Mouse (Mus musculus) heart, postnatal 4 days (tissue): ENCODE results near the gene Kdm4c. TPM values are rescaled to one million over a fixed set of nuclear protein-coding genes. Genes with fewer than 3 reads are reported as not detected.
A peak's percentile ranks its signal among the peaks of the same experiment; 100 is the strongest.
"Not testable (repeated sequence)": the region's sequence is repeated elsewhere in the genome, so short reads cannot be mapped to it uniquely, and the experiment has no call there.

ENCODE experiments used
- DNase-seq: peaks from one replicate; pipeline ENCODE4 v3.0.0; 2021
- total RNA-seq, 2 experiments: library from RNA; stranded (reverse); gene quantifications; 2 replicates each; pipeline ENCODE4 v1.2.3; 2021

The Kdm4c gene
- total RNA-seq = 10 to 100 TPM; 14.6 to 15.3 TPM

DNA sequence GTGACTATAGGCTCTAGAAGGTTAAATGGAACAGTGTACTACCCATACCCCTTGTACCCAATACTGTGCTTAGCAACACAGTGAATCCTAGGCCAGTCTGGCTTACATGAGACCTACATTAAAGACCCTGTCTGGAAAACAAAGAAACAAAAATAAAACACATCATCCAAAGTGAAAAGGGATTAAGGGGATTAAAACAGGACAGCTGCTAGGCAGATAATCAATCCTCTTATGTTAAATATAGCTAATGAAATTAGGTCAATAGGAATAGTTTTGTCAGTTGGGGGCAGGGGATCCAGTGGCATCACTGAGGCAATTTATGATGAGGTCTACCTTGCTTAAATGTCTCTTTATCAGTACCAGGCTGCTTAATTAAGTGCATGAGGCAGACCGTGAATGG, at the start of gene Kdm4c:
TSS of gene Kdm4c (plus strand) at position 322 of the 400 bp plus-strand sequence.
- no peak for DNase-seq

DNA sequence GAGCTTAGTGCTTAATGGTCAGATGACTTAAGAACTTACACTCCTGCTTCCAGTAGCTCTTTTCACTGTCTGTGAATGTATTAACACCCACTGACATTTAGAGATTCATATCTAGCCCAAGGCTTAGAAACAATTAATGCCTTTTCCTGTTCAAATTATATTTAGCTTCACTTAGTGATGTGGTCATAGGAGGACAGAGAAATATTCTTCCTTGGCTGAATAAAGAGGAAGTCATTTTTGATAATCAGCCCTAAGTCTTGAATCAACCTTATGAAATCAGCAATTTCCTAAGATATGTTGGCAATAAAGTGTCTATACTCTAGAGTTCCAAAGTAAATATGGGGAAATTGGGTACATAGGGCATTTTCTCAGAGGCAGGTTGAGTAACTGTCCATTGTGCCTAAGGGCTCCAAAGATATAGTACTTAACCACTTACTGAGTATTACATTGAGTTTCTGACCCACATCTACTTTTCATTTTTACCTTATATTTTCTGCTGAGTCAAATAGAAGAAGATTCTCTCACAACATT, 41.0 kb upstream of the Kdm4c start:
- DNase-seq = no peak

DNA sequence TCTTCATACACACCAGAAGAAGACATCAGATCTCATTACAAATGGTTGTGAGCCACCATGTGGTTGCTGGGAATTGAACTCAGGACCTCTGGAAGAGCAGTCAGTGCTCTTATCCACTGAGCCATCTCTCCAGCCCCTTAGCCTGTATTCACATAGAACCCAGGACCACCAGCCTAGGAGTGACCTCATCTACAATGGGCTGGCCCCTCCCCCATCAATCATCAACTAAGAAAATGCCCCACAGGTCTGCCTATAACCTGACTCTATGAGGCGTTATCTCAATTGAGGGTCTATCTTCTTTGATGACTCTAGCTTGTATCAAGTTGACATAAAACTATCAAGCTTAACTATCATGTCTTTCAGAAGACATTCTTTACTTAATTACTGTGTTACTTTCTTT, 20.5 kb upstream of the Kdm4c start:
- DNase-seq = not testable (repeated sequence)

DNA sequence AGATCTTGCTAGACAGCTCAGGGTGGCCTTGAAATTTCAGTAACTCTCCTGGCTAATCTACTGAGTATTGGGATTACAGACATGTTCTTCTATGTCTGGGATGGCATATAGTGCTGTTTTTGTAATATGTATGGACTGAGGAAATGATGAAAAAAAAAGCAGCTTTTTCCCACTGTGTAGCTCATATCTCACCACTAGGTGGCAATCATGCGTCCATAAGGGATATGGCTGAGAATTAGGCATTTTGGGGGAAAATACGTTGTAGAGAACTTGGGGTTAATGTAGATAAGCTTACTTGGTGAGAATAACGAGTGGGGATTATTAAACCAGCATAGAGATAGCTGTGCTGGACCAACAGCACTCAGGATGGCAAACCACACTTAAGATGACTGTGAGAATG, 19.9 kb upstream of the Kdm4c start:
- no peak for DNase-seq

DNA sequence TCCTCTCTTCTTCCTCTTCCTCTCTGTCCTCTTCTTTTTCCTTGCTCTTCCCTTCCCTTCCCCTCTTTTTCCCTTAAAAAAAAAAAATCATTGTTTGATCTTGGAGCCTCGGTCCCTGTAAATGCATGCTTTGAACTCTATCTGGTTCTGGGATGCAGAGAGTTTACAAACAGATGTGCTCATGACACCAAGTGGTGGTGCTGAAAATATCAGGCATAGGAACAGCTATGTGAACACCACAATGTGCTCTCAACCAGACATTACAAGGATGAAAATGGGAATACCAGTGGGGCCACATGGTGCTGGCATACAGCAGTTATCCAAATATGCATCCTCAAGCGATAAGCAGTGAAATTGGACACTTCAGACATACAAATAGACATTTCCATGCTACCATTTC, 18.1 kb upstream of the Kdm4c start:
- DNase-seq = no peak

DNA sequence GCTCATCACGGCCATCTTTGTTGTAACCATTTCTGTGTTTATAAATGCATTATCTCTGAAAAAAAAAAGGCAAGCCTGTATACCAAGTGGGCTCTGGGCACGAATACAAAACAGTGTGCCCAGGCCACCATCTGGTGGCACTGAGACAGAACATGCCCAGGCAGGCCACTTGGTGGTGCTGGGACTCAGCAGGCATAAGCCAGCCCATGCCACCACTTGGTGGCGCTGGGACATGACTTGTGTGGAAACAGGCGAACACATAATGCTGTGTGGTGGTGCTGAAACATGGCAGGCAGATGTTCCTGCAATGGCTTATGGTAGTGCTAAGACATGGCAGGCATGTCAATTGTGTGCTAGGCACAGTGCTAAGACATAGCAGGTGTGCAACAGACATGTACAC, 11.3 kb upstream of the Kdm4c start:
- no peak for DNase-seq

DNA sequence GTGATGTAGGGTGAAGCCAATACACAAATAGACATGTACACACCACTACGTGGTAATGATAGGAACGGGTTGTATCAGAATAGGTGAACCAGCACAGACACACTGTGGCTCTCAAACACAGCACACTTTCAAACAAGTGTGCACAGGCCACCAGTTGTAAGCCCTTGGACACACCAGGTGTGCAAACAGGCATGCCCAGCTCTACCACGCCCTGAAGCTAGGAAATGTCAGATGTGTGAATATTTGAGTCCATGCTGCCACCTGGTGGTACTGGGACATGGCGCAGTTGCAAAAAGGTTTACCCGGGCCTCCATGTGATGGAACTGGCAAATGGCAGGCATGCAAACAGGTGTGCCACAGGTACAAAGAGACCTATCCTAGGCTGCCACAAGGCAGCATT, 10.9 kb upstream of the Kdm4c start:
- peak; percentile 40 for DNase-seq

DNA sequence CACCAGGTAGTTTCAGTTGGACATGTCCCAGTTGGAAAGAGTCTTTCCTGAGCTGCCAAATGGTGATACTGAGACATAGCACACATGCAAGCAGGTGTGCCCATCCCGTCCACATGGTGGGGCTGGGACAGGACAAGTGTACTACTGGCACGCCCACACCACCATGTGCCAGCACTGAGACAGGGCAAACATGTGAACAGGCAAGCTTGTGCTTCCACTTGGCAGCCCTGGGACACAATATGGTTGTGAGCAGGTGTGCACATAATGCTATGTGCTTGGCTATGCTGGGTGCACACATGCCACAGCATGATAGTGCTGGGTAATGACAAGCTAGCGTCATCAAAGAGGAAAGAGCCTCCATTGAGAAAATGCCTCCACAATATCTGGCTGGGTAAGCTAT, 8.8 kb upstream of the Kdm4c start:
- no peak for DNase-seq

DNA sequence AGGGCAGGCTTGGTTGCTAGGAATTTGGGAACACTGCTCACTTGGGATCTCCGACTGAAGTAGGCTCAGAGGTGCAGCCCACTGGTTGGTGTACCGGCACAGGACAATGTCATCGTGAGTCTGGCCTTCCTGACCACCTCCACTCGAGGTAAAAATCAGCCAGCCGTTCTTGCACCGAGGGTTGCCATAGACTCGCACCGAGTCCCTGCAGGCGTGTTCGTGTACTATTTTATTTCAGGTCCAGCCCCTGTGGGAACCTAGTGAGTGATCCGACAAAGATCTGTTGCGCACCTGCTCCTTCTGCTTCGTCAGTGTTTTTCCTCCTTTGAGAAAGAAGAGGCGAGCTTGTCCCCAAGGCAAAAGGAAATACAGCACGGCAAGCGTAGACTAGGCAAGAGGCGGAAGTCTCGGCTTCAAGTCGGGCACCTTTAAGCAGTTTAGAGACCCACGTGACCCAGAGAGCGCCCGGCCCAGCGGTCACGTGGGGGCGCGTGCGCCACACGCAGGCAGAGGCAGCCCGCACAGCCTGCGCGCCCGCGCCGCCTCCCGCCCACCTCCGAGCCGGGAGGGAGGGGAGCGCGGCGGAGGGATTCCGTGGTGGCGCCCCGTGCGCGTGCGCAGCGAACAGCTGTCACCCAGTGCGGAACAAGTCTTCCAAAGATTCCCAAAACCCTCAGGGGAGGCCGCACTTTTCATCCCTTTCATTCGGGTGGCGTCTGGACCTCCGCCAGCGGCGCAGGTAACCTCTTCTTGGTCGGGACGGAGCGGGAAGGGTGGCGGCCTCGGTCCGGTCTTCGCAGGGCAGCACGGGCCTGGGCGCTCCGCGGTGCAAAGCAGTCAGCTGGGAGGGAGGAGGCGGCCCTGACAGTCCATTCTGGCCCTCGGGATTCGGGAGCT, 9.3 kb downstream of the Kdm4c start:
- DNase-seq = peak; percentile 97

DNA sequence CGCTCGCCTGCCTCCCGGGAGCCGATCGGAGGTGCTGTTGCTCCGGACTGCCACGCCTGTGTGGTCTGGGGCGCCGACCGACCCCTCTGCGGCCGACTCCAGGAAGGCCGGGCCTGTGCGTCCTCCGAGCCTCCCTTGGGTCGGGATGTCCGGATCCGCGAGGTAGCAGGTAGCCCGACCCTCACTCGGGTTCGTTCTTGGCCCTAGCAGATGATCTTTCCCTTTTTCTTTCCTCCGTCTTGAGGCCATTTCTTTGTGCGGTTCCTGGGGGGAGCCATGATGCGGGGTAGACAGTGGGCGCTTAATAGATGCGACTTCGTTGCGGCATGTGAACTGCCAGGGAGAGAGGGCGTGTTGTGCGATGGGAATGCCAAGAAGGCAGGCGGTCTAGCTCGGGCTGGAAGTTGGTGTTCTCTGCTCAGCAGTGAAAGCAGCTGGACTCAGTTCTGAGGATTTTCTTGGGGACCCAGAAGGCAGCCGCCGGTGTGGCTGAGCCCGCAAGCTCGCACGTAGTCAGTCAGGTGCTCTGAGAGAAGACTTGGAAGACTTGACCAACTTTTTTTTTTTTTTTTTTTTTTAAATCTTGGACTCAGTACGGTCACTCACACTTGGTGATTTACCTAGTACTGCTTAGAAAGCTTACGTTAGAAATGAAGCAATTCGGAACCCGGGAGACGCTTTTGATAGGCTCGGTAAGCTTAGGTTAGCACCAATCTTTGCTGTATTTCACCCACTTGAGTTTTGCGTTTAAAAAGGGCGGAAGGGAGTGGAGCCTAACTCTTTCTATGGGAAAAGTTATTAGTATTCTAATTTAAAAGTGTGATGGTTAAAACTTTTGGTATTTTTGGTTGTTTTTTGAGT, 10.2 kb downstream of the Kdm4c start:
- DNase-seq = peak; percentile 51

DNA sequence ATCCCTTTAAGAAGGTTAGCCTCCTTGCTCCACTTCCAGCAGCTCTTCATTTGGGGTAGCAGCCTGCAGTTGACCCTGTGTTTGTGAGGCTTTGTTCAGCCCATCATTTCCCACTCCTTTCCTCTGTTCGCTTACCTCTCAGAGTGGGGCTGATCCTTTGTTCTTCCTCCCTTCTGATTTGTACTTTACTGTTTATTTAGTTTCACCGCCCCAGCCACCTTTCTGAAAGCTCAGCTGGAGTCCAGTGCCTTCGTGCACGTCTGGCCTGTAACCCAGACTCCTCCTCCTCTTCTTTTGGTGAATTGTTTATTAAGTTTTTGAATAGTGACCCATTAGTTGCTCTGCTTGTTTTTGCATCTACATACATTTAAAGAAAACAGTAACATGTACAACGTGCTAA, 15.6 kb downstream of the Kdm4c start:
- no peak for DNase-seq

DNA sequence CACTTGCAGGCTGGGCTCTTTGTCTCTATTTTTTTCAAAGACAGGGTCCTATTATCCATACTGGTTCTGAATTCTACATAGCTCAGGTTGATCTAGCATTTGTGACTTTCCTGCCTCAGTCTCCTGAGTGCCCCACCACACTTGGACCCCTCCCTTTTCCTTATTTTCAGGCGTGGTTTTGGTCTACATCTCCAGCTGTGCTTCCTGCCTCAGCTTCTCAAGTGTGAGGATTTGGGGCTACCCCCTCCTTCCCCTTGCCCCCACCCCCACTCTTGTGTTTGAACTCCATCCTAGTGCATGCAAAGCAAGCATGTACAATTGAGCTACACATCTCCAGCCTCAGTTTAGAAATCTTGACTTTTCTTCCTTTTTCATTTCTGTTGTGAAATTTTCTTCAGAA, 16.2 kb downstream of the Kdm4c start:
- no peak for DNase-seq

DNA sequence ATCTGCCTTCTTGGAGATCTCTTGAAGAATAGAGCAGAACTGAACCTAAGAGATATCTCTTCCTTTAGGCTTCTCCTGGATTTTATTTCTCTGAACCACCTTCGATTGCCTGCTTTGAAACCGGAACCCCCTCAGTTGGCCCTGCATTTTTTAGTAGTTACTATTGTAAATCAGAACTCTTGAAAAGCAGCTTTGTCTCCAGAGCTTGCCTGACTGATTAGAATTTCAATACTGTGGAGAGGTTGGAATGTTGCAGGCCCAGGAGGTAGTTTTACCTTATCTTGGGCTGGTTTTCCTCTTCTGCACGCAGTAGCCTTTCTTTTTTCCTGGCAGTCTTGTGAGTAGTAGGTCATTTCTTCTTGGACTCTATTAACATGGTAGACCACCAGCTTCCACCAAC, 17.0 kb downstream of the Kdm4c start:
- DNase-seq = no peak

DNA sequence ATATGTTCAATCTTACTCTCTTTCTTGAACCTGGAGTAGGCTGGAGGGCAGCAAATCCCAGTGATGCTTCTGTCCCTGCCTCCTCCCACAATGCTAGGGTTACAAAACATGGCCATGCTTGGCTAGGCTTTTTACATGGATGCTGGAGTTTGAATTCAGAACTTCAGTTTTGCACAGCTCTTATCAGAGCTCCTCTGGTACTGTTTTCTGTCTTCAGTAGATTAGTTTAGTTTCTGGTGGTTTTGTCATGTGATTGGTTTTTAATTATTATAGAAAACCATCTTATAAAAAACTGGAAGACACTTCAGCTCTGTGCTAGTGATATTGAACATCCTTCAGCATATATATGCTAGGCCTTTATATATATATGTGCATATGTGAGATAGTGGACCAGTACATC, 19.6 kb downstream of the Kdm4c start:
- DNase-seq = no peak

DNA sequence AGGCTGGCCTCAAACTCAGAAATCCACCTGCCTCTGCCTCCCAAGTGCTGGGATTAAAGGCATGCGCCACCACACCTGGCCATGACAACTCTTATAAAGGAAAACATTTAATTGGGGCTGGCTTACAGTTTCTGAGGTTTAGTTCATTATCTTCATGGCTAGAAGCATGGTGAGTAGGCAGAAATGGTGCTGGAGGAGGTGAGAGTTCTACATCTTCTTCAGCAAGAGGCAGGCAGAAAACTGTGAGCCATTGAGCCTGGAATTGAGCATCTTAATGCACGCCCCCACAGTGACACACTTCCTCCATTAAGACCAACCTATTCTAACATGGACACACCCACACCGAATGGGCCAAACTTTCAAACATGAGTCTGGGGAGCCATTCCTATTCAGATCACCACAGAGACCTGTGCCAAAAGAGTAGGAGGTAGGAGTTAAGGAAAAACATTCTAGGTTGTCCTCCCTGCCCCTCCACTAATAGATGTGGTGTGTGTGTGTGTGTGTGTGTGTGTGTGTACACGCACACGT, 22.2 kb downstream of the Kdm4c start:
- no peak for DNase-seq

DNA sequence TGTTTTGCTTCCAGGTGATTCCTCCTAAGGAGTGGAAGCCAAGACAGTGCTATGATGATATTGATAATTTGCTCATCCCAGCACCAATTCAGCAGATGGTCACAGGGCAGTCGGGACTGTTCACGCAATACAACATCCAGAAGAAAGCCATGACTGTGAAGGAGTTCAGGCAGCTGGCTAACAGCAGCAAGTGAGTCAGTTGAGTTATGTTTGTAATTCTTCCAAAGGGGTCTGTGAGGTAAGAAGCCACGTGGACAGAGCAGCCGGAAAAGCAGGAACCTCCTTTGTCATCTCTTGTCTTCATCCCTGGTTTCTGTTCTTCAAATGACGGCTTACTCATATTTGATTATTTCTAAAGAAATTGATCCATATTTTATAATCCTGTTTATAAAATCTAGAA, 28.9 kb downstream of the Kdm4c start:
- no peak for DNase-seq

DNA sequence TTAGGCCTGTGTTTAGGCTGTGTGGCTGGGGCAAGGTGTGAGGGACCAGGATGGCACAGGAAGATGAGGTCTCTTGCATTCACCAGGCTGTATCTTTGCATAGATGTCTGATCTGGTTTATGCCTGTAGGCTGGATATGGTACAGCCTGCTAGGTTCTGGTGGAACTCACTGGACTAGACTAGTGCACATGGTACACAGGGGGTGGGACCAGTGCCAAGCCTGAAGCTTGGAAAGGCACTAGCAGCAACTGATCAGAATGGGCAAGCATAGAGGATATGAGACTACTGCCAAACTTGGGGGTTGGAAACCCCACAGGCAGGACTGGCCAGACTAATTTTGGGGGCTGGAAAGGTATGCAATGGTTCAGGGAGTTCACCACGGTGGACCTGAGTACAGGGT, 35.2 kb downstream of the Kdm4c start:
- no peak for DNase-seq

DNA sequence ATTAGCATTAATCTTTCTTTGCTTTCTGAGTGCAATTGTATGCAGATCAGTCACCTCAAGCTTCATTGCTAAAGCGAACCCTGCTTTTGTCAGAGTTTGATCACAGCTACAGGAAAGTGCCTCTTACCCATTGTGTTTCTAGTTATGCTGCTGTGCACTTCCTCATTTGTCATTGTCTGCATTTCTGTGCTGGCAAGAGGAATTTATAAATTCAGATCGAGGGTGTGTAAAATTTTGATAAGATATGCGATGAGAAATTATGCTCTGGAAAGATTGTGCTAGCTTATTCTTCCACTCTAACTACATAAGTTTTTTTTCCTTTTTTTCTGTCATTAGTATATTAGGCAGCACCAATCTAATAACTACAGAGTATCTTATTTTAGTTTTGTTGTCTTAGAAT, 37.9 kb downstream of the Kdm4c start:
- no peak for DNase-seq

DNA sequence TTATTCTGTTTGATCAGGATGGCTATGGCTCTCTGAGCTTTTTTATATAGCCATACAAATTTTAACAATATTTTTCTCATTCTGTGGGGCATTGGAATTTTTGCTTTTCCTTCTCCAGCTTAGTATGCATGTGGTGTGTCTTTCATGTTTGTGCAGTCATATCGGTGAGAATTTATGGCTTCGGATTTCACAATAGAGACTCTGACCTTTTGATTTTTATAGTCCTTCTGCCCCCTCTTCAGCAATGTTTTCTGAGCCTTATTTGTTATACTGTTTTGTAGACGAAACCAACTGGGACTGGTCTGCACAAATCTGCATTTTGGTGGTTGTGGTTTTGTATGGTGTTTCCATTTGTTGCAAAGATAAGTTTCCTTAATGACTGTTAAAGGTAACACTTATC, 45.6 kb downstream of the Kdm4c start:
- DNase-seq = no peak

DNA sequence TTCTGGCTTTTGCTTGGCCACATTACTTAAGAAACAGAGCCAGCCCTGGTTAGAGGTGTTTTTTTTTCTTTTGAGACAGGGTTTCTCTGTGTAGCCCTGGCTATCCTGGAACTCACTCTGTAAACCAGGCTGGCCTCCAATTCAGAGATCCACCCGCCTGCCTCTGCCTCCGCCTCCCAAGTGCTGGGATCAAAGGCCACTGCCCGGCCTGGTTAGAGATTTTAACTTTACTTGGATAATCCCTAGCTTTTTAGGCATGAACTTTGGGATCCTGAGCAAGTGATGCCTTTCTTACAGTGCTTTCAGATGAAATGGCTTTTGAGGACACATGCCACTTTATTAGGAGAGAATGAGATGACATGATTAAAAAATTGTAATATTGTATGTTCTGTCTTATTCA, 52.4 kb downstream of the Kdm4c start:
- no peak for DNase-seq

DNA sequence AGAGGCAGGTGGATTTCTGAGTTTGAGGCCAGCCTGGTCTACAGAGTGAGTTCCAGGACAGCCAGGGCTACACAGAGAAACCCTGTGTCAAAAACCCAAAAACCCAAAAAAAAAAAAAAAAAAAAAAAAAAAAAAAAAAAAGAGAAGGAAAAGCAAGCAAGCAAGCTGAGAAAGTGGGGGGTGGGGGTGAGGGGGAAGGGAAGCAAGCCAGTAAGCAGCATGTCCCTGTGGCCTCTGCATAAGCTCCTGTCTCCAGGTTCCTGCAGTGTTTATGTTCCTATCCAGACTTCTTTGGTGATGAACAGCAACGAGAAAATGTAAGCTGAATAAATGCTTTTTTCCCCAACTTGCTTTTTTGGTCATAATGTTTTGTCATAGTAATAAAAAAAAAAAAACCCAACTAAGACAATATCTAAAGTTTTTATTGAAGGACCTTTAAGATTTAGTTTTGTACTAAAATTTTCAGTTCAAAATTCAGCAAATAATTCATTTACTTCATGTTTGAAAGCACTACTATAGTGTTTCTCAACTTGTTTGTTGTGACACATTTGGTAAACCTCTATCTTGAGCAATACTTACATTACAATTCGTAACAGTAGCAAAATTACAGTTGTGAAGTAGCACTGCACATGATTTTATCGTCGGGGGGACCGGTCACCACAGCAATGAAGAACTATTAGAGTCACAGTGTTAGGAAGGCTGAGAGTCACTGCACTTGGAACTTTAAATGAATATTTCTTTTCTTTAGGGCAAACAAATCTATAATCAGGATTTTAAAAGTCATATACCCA, 63.2 kb downstream of the Kdm4c start:
- DNase-seq = no peak

DNA sequence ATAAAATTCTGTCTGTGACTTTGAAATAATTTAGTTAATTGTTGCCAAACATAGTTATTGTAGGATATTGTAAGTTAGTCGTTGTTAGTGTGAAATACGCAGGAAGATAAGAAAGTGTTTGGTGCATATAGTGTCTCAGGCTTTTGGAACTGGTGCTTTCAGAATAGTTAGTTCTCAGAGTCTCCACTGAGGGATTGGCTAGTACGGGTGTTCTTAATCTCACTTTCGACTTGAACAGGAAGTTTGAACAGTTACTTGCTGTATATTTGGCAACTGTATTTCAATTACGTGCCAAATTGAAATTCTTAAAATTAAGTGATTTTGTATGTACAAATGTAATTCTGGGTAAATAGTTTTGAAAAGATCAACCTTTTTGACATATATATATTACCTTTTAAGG, 68.8 kb downstream of the Kdm4c start:
- DNase-seq = no peak
